Mouse (Mus musculus) megakaryocyte, adult 5-6 weeks (primary cell): Measurements from ENCODE around the gene Dnmbp. TPM values are rescaled to one million over a fixed set of nuclear protein-coding genes. Genes with fewer than 3 reads are reported as not detected.

Source experiments
- ATAC-seq: 2 replicates; pipeline ENCODE4 v1.8.0; 2016; ENCODE audit warnings: mild to moderate bottlenecking, inconsistent platforms; ENCODE audit not compliant: poor library complexity, severe bottlenecking
- total RNA-seq, 2 experiments: library from RNA; stranded (forward) in 1 of 2; stranded (reverse) in 1 of 2; fragments of 153-499, 151-499 nt in 1 of 2; fragments of 221-1000, 200-1000 nt in 1 of 2; gene quantifications; 2 replicates each; pipeline versions ENCODE4 v1.2.3 to v1.2.4; 2015 to 2017

Gene Dnmbp
- total RNA-seq, 2 experiments from 2014 or later, result 5.4 to 9.7 TPM

GRCm38 (mm10) chr19:43811419-43811818, 128.6 kb downstream of the Dnmbp start:
- no peak for ATAC-seq

DNA sequence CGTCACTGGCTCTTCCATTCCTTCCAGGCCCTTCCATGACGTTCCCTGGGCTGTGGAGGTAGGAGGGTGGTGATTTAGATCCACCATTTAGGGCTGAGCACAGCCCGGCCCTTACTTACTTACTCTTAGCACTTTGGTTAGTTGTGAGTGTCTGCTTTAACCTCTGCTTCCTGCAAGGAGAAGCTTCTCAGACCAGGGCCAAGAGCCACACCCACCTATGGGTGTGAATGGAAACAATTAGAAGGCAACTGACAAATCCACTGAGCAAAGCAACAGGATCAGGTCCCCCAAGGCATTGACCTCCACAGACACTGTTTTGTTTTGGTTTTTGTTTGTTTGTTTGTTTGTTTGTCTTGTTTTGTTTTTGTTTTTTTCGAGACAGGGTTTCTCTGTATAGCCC, 130.7 kb downstream of the Dnmbp start:
- ATAC-seq, result peak; percentile 69

- ATAC-seq, result no peak
Measured at GRCm38 (mm10) chr19:43803866-43804265, 136.1 kb downstream of the Dnmbp start.

GRCm38 (mm10) chr19:43801427-43802051, 138.5 kb downstream of the Dnmbp start:
- peak; percentile 83 for ATAC-seq

GRCm38 (mm10) chr19:43797216-43797615, 142.8 kb downstream of the Dnmbp start:
- ATAC-seq, result no peak; the same call in 1 of the 2 replicates

Other genes starting within 250 kb of the Dnmbp start
- 29.8 and 37.1 TPM in 2 replicates for gene Cutc, start 187.2 kb downstream of the Dnmbp start, total RNA-seq (2015)
- 19.2 and 29.5 TPM in 2 replicates for gene Cutc, start 187.2 kb downstream of the Dnmbp start, total RNA-seq (2017)
- 9.0 and 10.6 TPM in 2 replicates for gene Cox15, start 187.2 kb downstream of the Dnmbp start, total RNA-seq (2015)
- gene Cox15, start 187.2 kb downstream of the Dnmbp start, total RNA-seq (2017), result 8.7 and 19.2 TPM in 2 replicates
- 2.8 and 3.9 TPM in 2 replicates for gene Abcc2, start 158.0 kb downstream of the Dnmbp start, total RNA-seq (2015)
- gene Abcc2, start 158.0 kb downstream of the Dnmbp start, total RNA-seq (2017), result 3.3 and 6.1 TPM in 2 replicates
- gene Cpn1, start 46.4 kb upstream of the Dnmbp start, total RNA-seq (2015), result 0.16 TPM in 1 of 2 replicates, not detected in the other
- 0.20 and 0.77 TPM in 2 replicates for gene Cpn1, start 46.4 kb upstream of the Dnmbp start, total RNA-seq (2017)
- not detected in 2 replicates for gene Cyp2c23, start 89.0 kb upstream of the Dnmbp start, total RNA-seq (2015)
- gene Cyp2c23, start 89.0 kb upstream of the Dnmbp start, total RNA-seq (2017), result not detected in 2 replicates
- gene Erlin1, start 129.6 kb upstream of the Dnmbp start, total RNA-seq (2015), result 84.7 and 84.8 TPM in 2 replicates
- gene Erlin1, start 129.6 kb upstream of the Dnmbp start, total RNA-seq (2017), result 59.4 and 67.0 TPM in 2 replicates
- gene Chuk, start 167.3 kb upstream of the Dnmbp start, total RNA-seq (2015), result 48.1 and 59.7 TPM in 2 replicates
- gene Chuk, start 167.3 kb upstream of the Dnmbp start, total RNA-seq (2017), result 70.6 and 82.9 TPM in 2 replicates
- 16.8 and 17.0 TPM in 2 replicates for gene Cwf19l1, start 195.7 kb upstream of the Dnmbp start, total RNA-seq (2015)
- gene Cwf19l1, start 195.7 kb upstream of the Dnmbp start, total RNA-seq (2017), result 19.0 and 30.9 TPM in 2 replicates
- gene Bloc1s2, start 206.3 kb upstream of the Dnmbp start, total RNA-seq (2015), result 145 and 151 TPM in 2 replicates
- 55.1 and 81.9 TPM in 2 replicates for gene Bloc1s2, start 206.3 kb upstream of the Dnmbp start, total RNA-seq (2017)